In the genomic region with DNA sequence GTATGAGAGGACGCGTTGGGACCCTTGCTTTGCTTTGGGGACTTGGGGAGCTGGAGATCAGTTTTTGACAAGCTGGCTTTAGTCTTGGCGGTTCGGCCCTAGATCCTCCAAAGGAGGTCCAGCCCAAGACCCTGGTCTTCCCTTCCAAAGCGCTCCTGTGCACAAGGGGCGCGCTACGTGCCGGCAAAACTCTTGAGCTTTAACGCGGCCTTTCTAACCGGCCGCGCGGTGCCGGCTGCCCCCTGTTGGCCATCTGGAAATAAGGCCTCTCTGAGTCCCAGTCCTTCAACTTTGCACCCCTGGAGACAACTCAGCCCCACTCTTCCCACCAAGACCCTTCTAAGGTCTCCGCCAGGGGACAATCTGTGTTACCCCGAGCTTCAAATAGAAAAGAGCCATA, we compare ENCODE assay signal across 7 mouse cellular contexts. TPM values are rescaled to one million over a fixed set of nuclear protein-coding genes. Genes with fewer than 3 reads are reported as not detected.
A peak's percentile ranks its signal among the peaks of the same experiment; 100 is the strongest.
DNase-seq lines count a peak whose midpoint lies in the region; ATAC-seq and TF ChIP-seq lines count a peak whose summit lies in the region.

No protein-coding gene starts in this region.

- TF ChIP-seq CTCF in heart, adult 2 months (IDR thresholded peaks at IDR 0.05), result no peak; the same call in 1 of the 2 replicates
- TF ChIP-seq CTCF in midbrain, postnatal 0 days (IDR thresholded peaks at IDR 0.05), result peak; percentile 83

- H3K4me2 ChIP-seq in midbrain, postnatal 0 days (ENCODE audit: low read depth, low read length, poor library complexity, severe bottlenecking), result peak overlapping the region; percentile 92

- intact Hi-C loops in heart, adult 2 months (cut with DNase I), result loop anchor here (2.0 to 5.0 kb wide), 7 partner anchors 205 to 699 kb away; no protein-coding TSS in a partner anchor

- H3K4me3 ChIP-seq in heart, adult 2 months, result peak overlapping the region; percentile 60
- H3K4me3 ChIP-seq in midbrain, postnatal 0 days (ENCODE audit: low read depth, low read length), result peak overlapping the region; percentile 54

- peaks cover 3% of the 10 kb centered on the region for H3K27me3 ChIP-seq in heart, adult 2 months (ENCODE audit: control insufficient read depth, insufficient read depth, low read length)
- peaks cover 34% of the 10 kb centered on the region for H3K27me3 ChIP-seq in midbrain, postnatal 0 days (ENCODE audit: insufficient read depth, low read length)

- no peak for TF ChIP-seq POLR2A in heart, adult 2 months (IDR thresholded peaks at IDR 0.05; ENCODE audit: insufficient read depth, low read depth, low read length)

- H3K79me2 ChIP-seq in heart, adult 2 months (replicated peaks; ENCODE audit: control insufficient read depth, insufficient read depth, low read length), result no peaks in the 10 kb centered on the region

- no peaks in the 10 kb centered on the region; the same call in 1 of the 2 replicates for H3K4me1 ChIP-seq in heart, adult 2 months (ENCODE audit: control insufficient read depth, insufficient read depth, low read length)
- 0 out of 2 replicates have a peak, but pooled peaks cover 7% of the 10 kb centered on the region for H3K4me1 ChIP-seq in midbrain, postnatal 0 days (ENCODE audit: insufficient read depth, low read length)

- H3K9me3 ChIP-seq in midbrain, postnatal 0 days (ENCODE audit: low read length), result no peaks in the 10 kb centered on the region

- no peak for ATAC-seq in midbrain, postnatal 0 days (ENCODE audit: low FRiP score)

- no peak overlapping the region; the same call in 1 of the 2 replicates for H3K27ac ChIP-seq in heart, adult 2 months
- no peak overlapping the region for H3K27ac ChIP-seq in midbrain, postnatal 0 days (ENCODE audit: low read depth, low read length)

- TF ChIP-seq EP300 in heart, adult 2 months (IDR thresholded peaks at IDR 0.05; ENCODE audit: insufficient read depth, low read depth, low read length), result no peak

- H3K9ac ChIP-seq in heart, adult 2 months (ENCODE audit: low read depth, low read length), result peak overlapping the region; percentile 43; the same call in 1 of the 2 replicates
- H3K9ac ChIP-seq in midbrain, postnatal 0 days (replicated peaks; ENCODE audit: low read length, poor library complexity, severe bottlenecking), result no peak overlapping the region

- no peaks in the 10 kb centered on the region for H3K36me3 ChIP-seq in heart, adult 2 months (ENCODE audit: control insufficient read depth, insufficient read depth, low read length)
- H3K36me3 ChIP-seq in midbrain, postnatal 0 days (ENCODE audit: insufficient read depth, low read length), result no peaks in the 10 kb centered on the region

- DNase-seq in adrenal gland, postnatal 14 days, result peak; percentile 82
- DNase-seq in embryo, embryonic 9.5 days (ENCODE audit: extremely low spot score), result peak; percentile 86
- DNase-seq in heart, adult 2 months, result peak; percentile 78 to 82
- DNase-seq in kidney, adult 18-20 months, result peak; percentile 82
- peak; percentile 57 for DNase-seq in liver
- DNase-seq in midbrain, postnatal 0 days (ENCODE audit: low spot score), result peak; percentile 83
- DNase-seq in testis, postnatal 10 days (ENCODE audit: low spot score), result peak; percentile 85

- WGBS in heart, adult 2 months, result 2% methylated on average over 18 of the region's 18 CpGs
- WGBS in midbrain, postnatal 0 days, result 1% methylated on average over 18 of the region's 18 CpGs

RNA-seq across cellular contexts. Expression of gene Wnt5a, which starts 2.9 kb away (rescaled TPM):
- total RNA-seq in adrenal gland, postnatal 14 days (2021), result 21.5 and 25.7 TPM in 2 replicates
- 10 to 100 TPM; 13.8 to 15.5 TPM for total RNA-seq in heart, adult 2 months (2021)
- 5.0 and 9.7 TPM in 2 replicates for polyA plus RNA-seq in heart, adult 2 months (2012; rRNA removed)
- 14.7 and 15.9 TPM in 2 replicates for total RNA-seq in midbrain, postnatal 0 days (2014; rRNA removed)
- 10.0 and 11.2 TPM in 2 replicates for polyA plus RNA-seq in midbrain, postnatal 0 days (2015; fragmentation: Nextera tagmentation; extraction: Ambion mirVana)
